Mouse (Mus musculus): ENCODE measurements around the gene Rab40c.

GRCm38 (mm10) chr17:25947576-25947975, 28.0 kb upstream of the Rab40c start:
- TF ChIP-seq EP300 (IDR thresholded peaks at IDR 0.05; ENCODE audit: insufficient read depth, low read depth, low read length) (no peak), CTCF (IDR thresholded peaks at IDR 0.05) (no peak), POLR2A (IDR thresholded peaks at IDR 0.05; ENCODE audit: insufficient read depth, low read depth, low read length) (no peak)
